Mouse (Mus musculus): ENCODE measurements around the gene Olfr1275. TPM values are rescaled to one million over a fixed set of nuclear protein-coding genes. Genes with fewer than 3 reads are reported as not detected.

Olfr1275 gene
- not detected for total RNA-seq (2021)

DNA sequence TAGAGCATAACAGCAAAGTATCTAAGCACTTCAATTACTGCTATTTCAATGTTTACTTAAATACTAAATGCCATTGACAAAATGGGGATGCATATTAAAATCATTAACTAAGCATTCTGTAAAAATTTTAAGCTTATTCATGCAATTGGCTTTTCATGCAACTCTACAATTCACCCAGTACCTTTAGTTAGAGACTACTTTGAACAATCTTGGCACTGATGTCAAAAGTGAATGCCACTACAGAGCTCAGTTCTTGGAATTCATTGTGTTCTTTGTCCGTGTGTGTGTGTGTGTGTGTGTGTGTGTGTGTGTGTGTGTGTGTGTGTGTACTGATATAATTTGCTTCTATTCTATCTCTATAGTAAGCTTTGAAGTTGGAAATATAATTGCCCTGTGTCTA, at the start of gene Olfr1275:
Gene Olfr1275 (minus strand): TSS at position 101 of the 400 bp plus-strand sequence.
- no peak for DNase-seq (ENCODE audit: extremely low spot score in 1 of 2, low spot score in 2 of 2)
- intact Hi-C loops (cut with DNase I): no loop called here

DNA sequence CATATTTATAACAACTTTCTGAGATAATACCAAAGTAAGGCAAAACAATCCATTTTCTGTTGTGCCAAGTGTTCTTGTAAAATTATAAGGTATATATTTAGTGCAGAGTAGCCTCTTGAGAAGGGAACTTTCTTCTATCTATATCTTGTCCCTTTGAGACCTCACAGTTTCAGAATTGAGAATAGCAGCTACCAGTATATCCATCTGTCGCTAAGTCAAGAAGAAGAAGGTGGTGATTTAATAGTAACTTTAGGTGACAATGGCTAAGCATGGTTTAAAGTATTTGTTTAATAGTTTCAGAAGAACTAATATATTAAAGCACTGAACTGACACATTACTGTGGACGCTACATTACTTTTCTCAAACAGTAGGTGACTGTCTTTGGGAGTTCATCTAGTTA, 38.9 kb upstream of the Olfr1275 start, which contains the start of gene Olfr1277:
Gene Olfr1277 (minus strand): TSS at position 101 of the 400 bp plus-strand sequence.
- intact Hi-C loops (cut with DNase I): no loop called here
- DNase-seq (ENCODE audit: extremely low spot score in 1 of 2, low spot score in 2 of 2): no peak

DNA sequence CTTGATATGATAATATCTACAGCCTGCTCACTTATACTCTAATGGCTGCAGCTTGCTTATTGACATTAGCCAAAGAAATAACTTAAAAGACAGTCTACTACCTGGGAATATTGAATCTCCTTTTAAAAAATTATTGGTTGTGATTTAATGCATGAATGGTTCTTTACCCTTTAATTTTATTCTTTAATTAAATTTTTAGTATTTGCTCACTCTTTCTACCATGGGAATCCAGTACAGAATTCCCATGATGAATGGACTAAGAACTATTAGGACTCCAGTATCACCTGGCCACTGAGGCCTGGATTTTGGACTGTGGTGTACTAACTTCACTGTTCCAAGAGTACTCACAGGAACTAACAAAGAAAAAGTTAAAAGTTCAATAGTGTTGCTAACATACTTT, 19.1 kb upstream of the Olfr1275 start, which contains the start of gene Olfr1276:
Gene Olfr1276 (plus strand): TSS at position 301 of the 400 bp plus-strand sequence.
- no peak for DNase-seq (ENCODE audit: extremely low spot score in 1 of 2, low spot score in 2 of 2)
- intact Hi-C loops (cut with DNase I): no loop called here

DNA sequence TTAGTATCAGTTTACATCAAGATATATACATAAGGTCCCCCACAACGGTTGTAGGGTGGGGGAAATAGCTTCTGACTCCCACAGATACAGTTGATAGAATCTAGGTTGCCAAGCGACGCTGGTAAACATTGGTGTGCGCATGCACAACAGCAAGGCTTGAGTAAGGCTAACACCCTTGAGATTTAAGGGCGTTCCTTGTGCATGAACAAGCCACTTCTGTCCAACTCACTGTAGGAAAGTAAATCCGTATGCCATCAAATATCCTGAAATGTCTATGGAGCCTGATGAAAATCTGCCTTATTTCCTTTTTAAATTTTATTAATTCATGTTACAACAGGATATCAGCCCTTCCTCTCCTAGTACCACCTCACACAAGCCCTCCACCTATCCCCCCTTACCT, 5.6 kb downstream of the Olfr1275 start, which contains the start of gene 4930430A15Rik:
Gene 4930430A15Rik (minus strand): TSS at position 101 of the 400 bp plus-strand sequence.
- no peak for DNase-seq (ENCODE audit: extremely low spot score in 1 of 2, low spot score in 2 of 2)
- intact Hi-C loops (cut with DNase I): no loop called here

DNA sequence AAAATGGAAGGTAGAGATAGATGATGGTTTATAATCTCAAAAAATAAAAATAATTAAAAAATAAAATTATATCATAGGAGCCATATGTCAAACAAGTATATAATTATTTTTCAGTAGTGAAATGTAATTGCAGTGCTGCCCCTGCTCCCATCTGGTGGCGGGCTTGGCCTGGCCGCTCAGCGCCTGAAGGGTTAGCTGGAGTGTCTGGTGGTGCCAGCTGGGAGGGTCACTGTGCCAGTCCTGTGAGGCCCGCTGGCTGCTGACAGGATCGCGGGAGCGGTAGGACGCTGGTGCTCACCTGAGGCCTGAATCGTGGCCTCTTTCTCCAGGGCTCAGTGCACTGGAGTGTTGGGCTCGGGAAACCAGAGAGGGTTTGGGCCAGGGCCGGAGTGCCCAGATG, 53.0 kb downstream of the Olfr1275 start:
- intact Hi-C loops (cut with DNase I): no loop called here
- DNase-seq (ENCODE audit: extremely low spot score in 1 of 2, low spot score in 2 of 2): no peak

Other genes starting within 250 kb of the Olfr1275 start
- gene Gm13941, start 129.3 kb downstream of the Olfr1275 start, total RNA-seq (2021): not detected
- gene Gm15130, start 82.3 kb downstream of the Olfr1275 start, total RNA-seq (2021): not detected
- gene 4930430A15Rik, start 5.7 kb downstream of the Olfr1275 start, total RNA-seq (2021): not detected
- gene Olfr1276, start 19.2 kb upstream of the Olfr1275 start, total RNA-seq (2021): not detected
- not detected for gene Olfr1277, start 38.8 kb upstream of the Olfr1275 start, total RNA-seq (2021)
- gene Olfr1278, start 54.9 kb upstream of the Olfr1275 start, total RNA-seq (2021): not detected
- gene Olfr1279, start 65.3 kb upstream of the Olfr1275 start, total RNA-seq (2021): not detected
- not detected for gene Olfr1280, start 78.7 kb upstream of the Olfr1275 start, total RNA-seq (2021)
- gene Olfr1281, start 91.2 kb upstream of the Olfr1275 start, total RNA-seq (2021): not detected
- gene Olfr1282, start 100.8 kb upstream of the Olfr1275 start, total RNA-seq (2021): not detected
- not detected for gene Olfr1283, start 131.5 kb upstream of the Olfr1275 start, total RNA-seq (2021)
- gene Olfr1284, start 140.2 kb upstream of the Olfr1275 start, total RNA-seq (2021): not detected
- gene Olfr1286, start 187.8 kb upstream of the Olfr1275 start, total RNA-seq (2021): not detected
- not detected for gene Olfr1287, start 213.9 kb upstream of the Olfr1275 start, total RNA-seq (2021)
- not detected for gene Olfr1288, start 238.8 kb upstream of the Olfr1275 start, total RNA-seq (2021)
- not detected for gene Olfr1289, start 245.5 kb upstream of the Olfr1275 start, total RNA-seq (2021)

Data from left cerebral cortex, postnatal 10 days (tissue).